Mouse (Mus musculus) heart, postnatal 0 days (tissue): ENCODE measurements around the gene Dnajc30. TPM values are rescaled to one million over a fixed set of nuclear protein-coding genes. Genes with fewer than 3 reads are reported as not detected.
"Not testable (repeated sequence)": the region's sequence is repeated elsewhere in the genome, so short reads cannot be mapped to it uniquely, and the experiment has no call there.

Source experiments
- ATAC-seq: fragments of 200-750 bp; cut with Nextera tagmentation; 2 replicates; pipeline ENCODE4 v1.8.0; 2017; ENCODE audit warnings: low read depth, moderate number of reproducible peaks, moderate library complexity; ENCODE audit not compliant: insufficient read depth
- DNase-seq: peaks from one replicate; pipeline ENCODE4 v3.0.0-alpha.2; 2016; ENCODE audit warnings: low spot score
- H3K27ac ChIP-seq: fragments of 300-500 bp; sonication (generic); 2 replicates; pipeline ENCODE4 v1.5.1; 2014; ENCODE audit warnings: low read depth, mild to moderate bottlenecking
- H3K27me3 ChIP-seq: fragments of 300-500 bp; sonication (generic); 2 replicates; pipeline ENCODE4 v1.6.1; 2014; ENCODE audit warnings: low read length, mixed read lengths; ENCODE audit not compliant: control insufficient read depth, insufficient read depth
- H3K36me3 ChIP-seq: fragments of 300-500 bp; sonication (generic); replicated peaks from 2 replicates; pipeline ENCODE4 v1.6.1; 2014; ENCODE audit warnings: low read length, mixed read lengths; ENCODE audit not compliant: control insufficient read depth, insufficient read depth
- H3K4me1 ChIP-seq: fragments of 300-500 bp; sonication (generic); 2 replicates; pipeline ENCODE4 v1.6.1; 2014; ENCODE audit warnings: antibody characterized with exemption; ENCODE audit not compliant: control insufficient read depth, insufficient read depth
- H3K4me2 ChIP-seq: fragments of 300-500 bp; sonication (generic); 2 replicates; pipeline ENCODE4 v1.6.1; 2014; ENCODE audit warnings: low read depth, mild to moderate bottlenecking, low read length, moderate library complexity
- H3K4me3 ChIP-seq: fragments of 300-500 bp; sonication (generic); 2 replicates; pipeline ENCODE4 v1.5.1; 2014; ENCODE audit warnings: low read depth, low read length
- H3K9ac ChIP-seq: fragments of 300-500 bp; sonication (generic); replicated peaks from 2 replicates; pipeline ENCODE4 v1.6.1; 2014; ENCODE audit warnings: low read depth, low read length, mixed read lengths
- H3K9me3 ChIP-seq: fragments of 300-500 bp; sonication (generic); replicated peaks from 2 replicates; pipeline ENCODE4 v1.6.1; 2016; ENCODE audit warnings: low read length; ENCODE audit not compliant: control insufficient read depth
- CTCF ChIP-seq: IDR thresholded peaks from 2 replicates; pipeline ENCODE4 v1.5.1; 2016; ENCODE audit warnings: antibody characterized with exemption, control low read depth, low read depth
- EP300 ChIP-seq: IDR thresholded peaks from 2 replicates; pipeline ENCODE4 v1.6.1; 2016; ENCODE audit warnings: antibody characterized with exemption, low read depth
- WGBS: fragments of 180-500 bp; shearing (Covaris S2); extraction: QIAGEN DNeasy Blood & Tissue Kit; methylation state at CpG from one replicate; pipeline ENCODE4 v1.1.7; 2014; 5-methylcytosine and 5-hydroxymethylcytosine counted together
- polyA plus RNA-seq: library from polyadenylated mRNA; unstranded; fragments of >200 nt; fragmentation: Nextera tagmentation; extraction: Ambion mirVana; gene quantifications from 2 replicates; pipeline ENCODE4 v1.2.1, GENCODE M21; 2015
- total RNA-seq: library from RNA; depleted of rRNA; stranded (reverse); fragments of >200 nt; gene quantifications from 2 replicates; pipeline ENCODE4 v1.2.3, GENCODE M21; 2014; ENCODE audit warnings: low replicate concordance

The Dnajc30 gene
- total and polyA plus RNA-seq, 2 experiments from 2014 or later = 19.7 to 33.6 TPM

GRCm38 (mm10) chr5:135042105-135042788 lies 21.8 kb upstream of the Dnajc30 start:
- 59% methylated on average over 20 of the region's 21 CpGs for WGBS
- Histone ChIP-seq H3K4me3 (no peak overlapping the region), H3K4me2 (no peak overlapping the region), H3K36me3 (peaks cover 15% of the 10 kb centered on the region), H3K9me3 (no peaks in the 10 kb centered on the region), H3K27me3 (no peaks in the 10 kb centered on the region), H3K4me1 (0 out of 2 replicates have a peak, but pooled peaks cover 4% of the 10 kb centered on the region), H3K27ac (no peak overlapping the region), H3K9ac (no peak overlapping the region)
- TF ChIP-seq EP300 (no peak), CTCF (no peak)
- no peak for DNase-seq
- no peak for ATAC-seq

GRCm38 (mm10) chr5:135044575-135044974 lies 19.4 kb upstream of the Dnajc30 start:
- 87% methylated on average over 3 of the region's 3 CpGs for WGBS
- peaks cover 18% of the 10 kb centered on the region; the same call in 1 of the 2 replicates for H3K36me3 ChIP-seq
- no peak overlapping the region for H3K4me2 ChIP-seq
- H3K4me1 ChIP-seq = 0 out of 2 replicates have a peak, but pooled peaks cover 4% of the 10 kb centered on the region
- H3K9me3 ChIP-seq = no peaks in the 10 kb centered on the region
- no peak overlapping the region for H3K27ac ChIP-seq
- TF ChIP-seq CTCF = no peak
- TF ChIP-seq EP300 = no peak
- H3K4me3 ChIP-seq = no peak overlapping the region
- H3K9ac ChIP-seq = no peak overlapping the region
- no peaks in the 10 kb centered on the region for H3K27me3 ChIP-seq
- ATAC-seq (no peak), DNase-seq (no peak)

GRCm38 (mm10) chr5:135048539-135048938 lies 15.5 kb upstream of the Dnajc30 start:
- Histone ChIP-seq H3K27ac (no peak overlapping the region), H3K4me1 (no peaks in the 10 kb centered on the region), H3K9me3 (no peaks in the 10 kb centered on the region), H3K4me2 (no peak overlapping the region), H3K9ac (no peak overlapping the region), H3K4me3 (no peak overlapping the region), H3K27me3 (no peaks in the 10 kb centered on the region), H3K36me3 (peaks cover 23% of the 10 kb centered on the region; the same call in 1 of the 2 replicates)
- no peak for ATAC-seq
- WGBS = 96% methylated on average over 5 of the region's 5 CpGs
- TF ChIP-seq EP300 (no peak), CTCF (no peak)
- DNase-seq = no peak

GRCm38 (mm10) chr5:135049268-135049667 lies 14.7 kb upstream of the Dnajc30 start:
- 86% methylated on average over 6 of the region's 6 CpGs for WGBS
- H3K4me3 ChIP-seq, H3K4me1 ChIP-seq, H3K4me2 ChIP-seq, DNase-seq, ATAC-seq, H3K9ac ChIP-seq, H3K27me3 ChIP-seq, H3K27ac ChIP-seq, H3K9me3 ChIP-seq: not testable (repeated sequence)
- H3K36me3 ChIP-seq = peaks cover 25% of the 10 kb centered on the region; the same call in 1 of the 2 replicates

- Histone ChIP-seq H3K9ac (no peak overlapping the region), H3K27me3 (no peaks in the 10 kb centered on the region), H3K27ac (no peak overlapping the region), H3K4me2 (no peak overlapping the region), H3K4me1 (no peaks in the 10 kb centered on the region), H3K4me3 (no peak overlapping the region), H3K9me3 (no peaks in the 10 kb centered on the region), H3K36me3 (peaks cover 42% of the 10 kb centered on the region)
- no peak for TF ChIP-seq CTCF
- TF ChIP-seq EP300 = no peak
- DNase-seq (no peak), ATAC-seq (no peak)
- 61% methylated on average over 12 of the region's 12 CpGs for WGBS
These were observed 10.6 kb upstream of the Dnajc30 start for GRCm38 (mm10) chr5:135053356-135053755.

- DNase-seq (no peak), ATAC-seq (peak; percentile 47)
- H3K4me1 ChIP-seq = peaks cover 11% of the 10 kb centered on the region; the same call in 1 of the 2 replicates
- H3K4me3 ChIP-seq = peak overlapping the region; percentile 75
- under 1% methylated on average over 39 of the region's 40 CpGs for WGBS
- H3K9me3 ChIP-seq = no peaks in the 10 kb centered on the region
- no peaks in the 10 kb centered on the region for H3K27me3 ChIP-seq
- H3K9ac ChIP-seq = peak overlapping the region; percentile 80
- TF ChIP-seq EP300 (no peak; the same call in 1 of the 2 replicates), CTCF (no peak)
- H3K36me3 ChIP-seq = peaks cover 27% of the 10 kb centered on the region
- H3K4me2 ChIP-seq = peak overlapping the region; percentile 87
- H3K27ac ChIP-seq = peak overlapping the region; percentile 54
These were observed 372 bp downstream of the Dnajc30 start for GRCm38 (mm10) chr5:135064382-135064766.

- DNase-seq, H3K27me3 ChIP-seq, ATAC-seq, H3K9me3 ChIP-seq: not testable (repeated sequence)
- peak within 1 kb of the TSS; percentile 75 for H3K4me3 ChIP-seq
- H3K36me3 ChIP-seq = peaks cover 22% of the 10 kb centered on the region
- H3K27ac ChIP-seq = peak within 1 kb of the TSS; percentile 54
- peak within 1 kb of the TSS; percentile 87 for H3K4me2 ChIP-seq
- H3K4me1 ChIP-seq = peaks cover 11% of the 10 kb centered on the region; the same call in 1 of the 2 replicates
- 68% methylated on average over 9 of the region's 9 CpGs for WGBS
- H3K9ac ChIP-seq = peak within 1 kb of the TSS; percentile 80
These were observed 976 bp downstream of the Dnajc30 start, which contains the start of gene Bud23 for GRCm38 (mm10) chr5:135064909-135065446. Gene Bud23, minus strand, starts transcription at chr5:135064959.
